Mouse (Mus musculus) lung, adult 2 months (tissue): ENCODE measurements around the gene Slc25a22.
A peak's percentile ranks its signal among the peaks of the same experiment; 100 is the strongest.

Source experiments
- CTCF ChIP-seq: fragments of 200-500 bp; IDR thresholded peaks from 2 replicates; pipeline ENCODE4 v1.5.1; 2011; ENCODE audit warnings: mild to moderate bottlenecking, low read length, control low read depth; ENCODE audit not compliant: insufficient read depth
- POLR2A ChIP-seq: fragments of 200-500 bp; IDR thresholded peaks from 2 replicates; pipeline ENCODE4 v1.6.1; 2011; ENCODE audit warnings: low read depth, mild to moderate bottlenecking, control low read depth, low read length, borderline replicate concordance; ENCODE audit errors: extremely low read depth

DNA sequence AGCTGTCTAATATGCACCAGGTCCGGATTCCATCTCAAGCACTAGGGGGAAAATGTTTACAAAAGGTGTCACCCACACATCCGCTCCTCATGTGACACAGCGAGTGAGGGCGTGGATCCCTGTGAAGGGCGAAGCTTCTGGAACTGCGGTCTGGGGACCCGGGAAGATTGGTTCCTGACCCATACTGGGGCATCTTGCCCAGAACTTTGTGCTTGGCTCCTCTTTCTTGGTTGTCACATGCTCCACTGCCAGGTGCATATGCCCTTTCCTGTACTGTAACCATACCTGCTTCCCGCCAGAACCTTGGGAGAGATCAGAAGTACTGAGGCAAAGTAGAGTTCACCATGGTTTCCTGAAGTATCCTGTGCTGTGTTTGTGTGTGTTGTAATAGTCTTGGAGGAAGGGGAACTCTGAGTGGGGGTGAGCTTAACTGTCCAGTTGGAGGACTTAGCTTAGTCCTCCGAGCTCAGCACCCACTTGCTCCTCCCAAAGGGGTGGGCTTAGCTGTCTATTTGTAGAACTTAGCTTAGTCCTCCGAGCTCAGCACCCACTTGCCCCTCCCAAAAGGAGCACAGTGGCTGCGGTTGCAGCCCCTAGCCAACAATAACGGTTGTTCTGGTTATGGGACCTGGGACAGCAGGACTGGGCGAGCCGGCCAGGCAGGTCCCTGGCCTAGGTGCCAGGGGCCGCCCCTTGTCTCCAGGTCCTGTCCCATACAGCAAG lies 22.9 kb upstream of the Slc25a22 start, which contains the start of gene Cracr2b:
- TF ChIP-seq CTCF (no peak), POLR2A (peak; percentile 76; the same call in 1 of the 2 replicates)
